Mouse (Mus musculus) erythroblast, embryonic 14.5 days (primary cell): ENCODE results near the gene Ttll9.

ENCODE experiments used
- GATA1 ChIP-seq: IDR thresholded peaks from 2 replicates; pipeline ENCODE4 v1.6.1; 2012; ENCODE audit warnings: low read length, inconsistent platforms, mixed read lengths
- TAL1 ChIP-seq: IDR thresholded peaks from 3 replicates; pipeline ENCODE4 v1.6.1; 2012; ENCODE audit warnings: low read length, inconsistent platforms, mixed read lengths

- TF ChIP-seq GATA1 (no peak), TAL1 (no peak)
Measured at GRCm38 (mm10) chr2:152930276-152930675, 32.0 kb upstream of the Ttll9 start.
